Mouse (Mus musculus) G1E (cell line): Measurements from ENCODE around the gene Map1s.

Experiments used
- CTCF ChIP-seq: IDR thresholded peaks from 2 replicates; pipeline ENCODE4 v1.5.1; 2012; ENCODE audit warnings: low read depth, low read length, inconsistent platforms, mixed read lengths
- GATA1 ChIP-seq: IDR thresholded peaks from 2 replicates; pipeline ENCODE4 v1.6.1; 2012; ENCODE audit warnings: borderline replicate concordance, low read length, inconsistent platforms, mixed read lengths
- GATA2 ChIP-seq: IDR thresholded peaks from 2 replicates; pipeline ENCODE4 v1.6.1; 2012; ENCODE audit warnings: low read depth, low read length, inconsistent platforms, borderline replicate concordance
- POLR2AphosphoS5 ChIP-seq: IDR thresholded peaks from 2 replicates; pipeline ENCODE4 v1.6.1; 2012; ENCODE audit warnings: low read depth, low read length, inconsistent platforms; ENCODE audit not compliant: insufficient replicate concordance

GRCm38 (mm10) chr8:70872643-70873363 lies 32.9 kb upstream of the Map1s start:
- TF ChIP-seq CTCF (no peak), GATA1 (no peak), GATA2 (no peak), POLR2AphosphoS5 (no peak)
